Mouse (Mus musculus) erythroblast, embryonic 14.5 days (primary cell): Measurements from ENCODE around the gene Tsc2. TPM values are rescaled to one million over a fixed set of nuclear protein-coding genes. Genes with fewer than 3 reads are reported as not detected.

Experiments
- H3K27me3 ChIP-seq: 2 replicates; pipeline ENCODE4 v1.6.1; 2012; ENCODE audit warnings: inconsistent platforms; ENCODE audit not compliant: control insufficient read depth
- H3K36me3 ChIP-seq: 2 replicates; pipeline ENCODE4 v1.6.1; 2012; ENCODE audit warnings: mild to moderate bottlenecking, inconsistent platforms; ENCODE audit not compliant: control insufficient read depth
- H3K4me1 ChIP-seq: 2 replicates; pipeline ENCODE4 v1.6.1; 2012; ENCODE audit warnings: inconsistent platforms; ENCODE audit not compliant: control insufficient read depth
- H3K4me3 ChIP-seq: replicated peaks from 2 replicates; pipeline ENCODE3; 2012; ENCODE audit warnings: moderate library complexity, mild to moderate bottlenecking, inconsistent platforms
- H3K9me3 ChIP-seq: 2 replicates; pipeline ENCODE4 v1.6.1; 2012; ENCODE audit warnings: low read length, inconsistent platforms, mixed read lengths; ENCODE audit not compliant: control insufficient read depth
- GATA1 ChIP-seq: IDR thresholded peaks from 2 replicates; pipeline ENCODE4 v1.6.1; 2012; ENCODE audit warnings: low read length, inconsistent platforms, mixed read lengths
- TAL1 ChIP-seq: IDR thresholded peaks from 3 replicates; pipeline ENCODE4 v1.6.1; 2012; ENCODE audit warnings: low read length, inconsistent platforms, mixed read lengths
- polyA plus RNA-seq: library from polyadenylated mRNA; stranded (reverse); fragments of >175 nt; gene quantifications from 2 replicates; pipeline ENCODE4 v1.2.3, GENCODE M21; 2012

Tsc2 gene
- polyA plus RNA-seq, 1 experiment, result 4.0 TPM

DNA sequence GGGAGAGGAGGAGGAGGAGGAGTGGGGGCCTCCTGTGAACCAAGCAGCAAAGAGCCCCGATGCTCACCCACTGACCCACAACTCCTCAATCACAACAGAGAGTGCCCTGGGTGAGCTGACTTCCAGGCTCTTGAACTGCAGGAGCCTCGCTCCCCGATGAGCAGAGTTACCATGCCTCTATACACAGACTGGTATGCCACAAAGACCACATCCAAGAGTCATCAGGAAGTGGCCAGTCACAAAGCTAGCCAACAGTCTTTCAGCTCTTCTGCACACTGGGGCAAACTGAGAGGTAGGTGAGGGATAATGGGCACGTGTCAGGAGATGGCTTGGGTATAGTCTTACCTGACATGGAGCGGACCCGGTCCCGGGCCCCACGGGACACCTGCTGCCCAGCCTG is 28.5 kb downstream of the Tsc2 start:
- TF ChIP-seq GATA1 (no peak), TAL1 (no peak)
- H3K27me3 ChIP-seq, result no peaks in the 10 kb centered on the region
- H3K4me3 ChIP-seq, result no peak overlapping the region
- H3K9me3 ChIP-seq, result no peaks in the 10 kb centered on the region
- H3K36me3 ChIP-seq, result peaks cover 96% of the 10 kb centered on the region
- H3K4me1 ChIP-seq, result peaks cover 2% of the 10 kb centered on the region; the same call in 1 of the 2 replicates

DNA sequence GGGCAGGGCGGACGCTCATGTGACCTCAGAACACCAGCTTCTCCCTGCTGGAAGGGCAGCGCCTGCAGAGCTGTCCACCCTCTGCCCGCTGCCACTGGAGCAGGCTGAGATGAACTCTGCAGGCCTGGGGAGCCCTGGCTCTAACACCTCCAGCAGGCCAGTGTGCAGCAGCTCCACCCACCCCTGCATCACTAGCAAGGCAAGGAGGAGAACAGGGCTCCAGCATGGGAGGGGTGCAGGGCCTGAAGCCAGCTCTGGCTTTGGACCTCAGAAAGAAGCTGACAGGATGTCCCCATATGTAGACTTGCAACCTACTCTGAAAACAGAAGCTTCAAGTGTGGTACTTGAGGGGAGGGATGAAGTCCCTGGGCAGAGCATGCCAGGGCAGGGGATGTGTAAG is 31.9 kb downstream of the Tsc2 start:
- H3K9me3 ChIP-seq, result no peaks in the 10 kb centered on the region
- TF ChIP-seq TAL1 (no peak), GATA1 (no peak)
- no peak overlapping the region for H3K4me3 ChIP-seq
- no peaks in the 10 kb centered on the region for H3K27me3 ChIP-seq
- H3K4me1 ChIP-seq, result no peaks in the 10 kb centered on the region
- H3K36me3 ChIP-seq, result peaks cover 95% of the 10 kb centered on the region

DNA sequence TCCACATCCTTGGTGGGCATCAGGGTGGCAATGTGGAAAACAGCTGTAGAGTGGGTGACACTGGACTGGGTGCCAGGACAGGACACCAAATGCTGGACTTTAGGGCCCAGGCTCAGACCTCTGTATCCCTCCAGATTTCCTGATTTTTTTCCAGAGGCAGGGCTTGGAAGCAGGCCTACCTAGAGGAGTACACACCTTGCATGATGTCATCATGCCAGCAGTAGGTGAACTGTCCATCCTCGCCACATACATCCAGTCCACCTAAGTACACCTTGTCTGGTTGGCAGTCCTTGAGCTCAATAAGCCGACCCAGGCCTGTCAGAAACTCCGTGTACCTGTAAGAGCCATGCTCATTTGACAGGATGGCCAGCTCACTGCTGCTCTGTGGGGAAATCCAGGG is 34.4 kb downstream of the Tsc2 start:
- H3K9me3 ChIP-seq, result no peaks in the 10 kb centered on the region
- TF ChIP-seq GATA1, result no peak
- TF ChIP-seq TAL1, result no peak
- H3K27me3 ChIP-seq, result no peaks in the 10 kb centered on the region
- no peak overlapping the region for H3K4me3 ChIP-seq
- no peaks in the 10 kb centered on the region for H3K4me1 ChIP-seq
- H3K36me3 ChIP-seq, result peaks cover 97% of the 10 kb centered on the region

DNA sequence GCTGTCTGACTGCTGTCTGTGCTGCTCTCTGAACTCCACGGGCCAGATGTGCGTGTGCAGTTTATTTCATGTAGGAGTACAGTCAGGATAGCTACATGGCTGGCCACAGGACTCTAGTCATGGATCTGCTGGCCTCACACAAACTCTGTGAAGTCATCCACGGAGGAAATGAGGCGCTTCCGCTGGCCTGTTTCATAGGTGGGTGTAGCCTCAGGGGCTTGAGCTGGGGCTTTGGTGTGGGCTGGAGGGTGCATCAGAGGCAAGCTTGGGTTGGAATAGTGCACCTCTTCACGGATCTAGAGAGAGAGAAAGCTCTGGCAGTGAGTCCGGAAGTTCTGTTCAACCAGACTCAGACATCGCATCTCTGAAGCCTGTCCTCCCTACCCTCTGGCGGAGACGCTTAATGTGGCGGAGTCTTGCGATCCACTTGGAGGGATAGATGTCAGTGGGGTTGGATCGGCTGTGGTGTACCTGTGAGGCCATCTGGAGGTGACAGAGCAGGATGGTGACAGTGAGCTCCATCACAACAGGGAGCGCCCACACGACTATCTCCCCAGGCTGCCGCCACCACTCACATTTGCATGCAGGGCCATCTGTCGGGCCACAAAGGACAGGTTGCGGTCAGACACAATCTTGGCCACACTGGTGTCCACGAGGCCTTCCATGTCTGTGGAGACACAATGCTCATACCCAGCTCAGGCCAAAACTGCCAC is 35.8 kb downstream of the Tsc2 start:
- Histone ChIP-seq H3K36me3 (peaks cover 91% of the 10 kb centered on the region), H3K4me1 (no peaks in the 10 kb centered on the region), H3K4me3 (no peak overlapping the region), H3K9me3 (no peaks in the 10 kb centered on the region), H3K27me3 (no peaks in the 10 kb centered on the region)
- no peak for TF ChIP-seq TAL1
- no peak for TF ChIP-seq GATA1

DNA sequence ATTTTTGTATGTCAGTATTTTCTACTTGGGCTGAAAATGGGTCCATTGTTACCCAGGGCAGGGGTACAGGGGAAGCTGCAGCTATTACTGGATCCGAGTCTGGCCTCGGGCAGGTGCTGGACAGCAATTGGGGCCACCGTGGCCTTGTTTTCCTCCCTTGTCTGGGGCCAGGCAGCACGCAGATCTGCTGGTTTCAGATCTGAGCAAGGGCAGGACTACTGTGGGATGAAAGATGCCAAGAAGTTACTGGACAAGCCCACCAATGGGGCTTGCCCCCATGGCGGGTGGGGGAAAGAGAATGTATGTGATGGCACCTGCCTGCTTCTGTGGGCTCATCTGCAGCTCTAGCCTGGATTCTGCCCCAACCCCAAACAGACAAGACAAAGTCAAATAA is 36.4 kb downstream of the Tsc2 start:
- Histone ChIP-seq H3K27me3 (no peaks in the 10 kb centered on the region), H3K36me3 (peaks cover 91% of the 10 kb centered on the region), H3K4me3 (no peak overlapping the region), H3K9me3 (no peaks in the 10 kb centered on the region), H3K4me1 (no peaks in the 10 kb centered on the region)
- TF ChIP-seq GATA1 (no peak), TAL1 (no peak)

DNA sequence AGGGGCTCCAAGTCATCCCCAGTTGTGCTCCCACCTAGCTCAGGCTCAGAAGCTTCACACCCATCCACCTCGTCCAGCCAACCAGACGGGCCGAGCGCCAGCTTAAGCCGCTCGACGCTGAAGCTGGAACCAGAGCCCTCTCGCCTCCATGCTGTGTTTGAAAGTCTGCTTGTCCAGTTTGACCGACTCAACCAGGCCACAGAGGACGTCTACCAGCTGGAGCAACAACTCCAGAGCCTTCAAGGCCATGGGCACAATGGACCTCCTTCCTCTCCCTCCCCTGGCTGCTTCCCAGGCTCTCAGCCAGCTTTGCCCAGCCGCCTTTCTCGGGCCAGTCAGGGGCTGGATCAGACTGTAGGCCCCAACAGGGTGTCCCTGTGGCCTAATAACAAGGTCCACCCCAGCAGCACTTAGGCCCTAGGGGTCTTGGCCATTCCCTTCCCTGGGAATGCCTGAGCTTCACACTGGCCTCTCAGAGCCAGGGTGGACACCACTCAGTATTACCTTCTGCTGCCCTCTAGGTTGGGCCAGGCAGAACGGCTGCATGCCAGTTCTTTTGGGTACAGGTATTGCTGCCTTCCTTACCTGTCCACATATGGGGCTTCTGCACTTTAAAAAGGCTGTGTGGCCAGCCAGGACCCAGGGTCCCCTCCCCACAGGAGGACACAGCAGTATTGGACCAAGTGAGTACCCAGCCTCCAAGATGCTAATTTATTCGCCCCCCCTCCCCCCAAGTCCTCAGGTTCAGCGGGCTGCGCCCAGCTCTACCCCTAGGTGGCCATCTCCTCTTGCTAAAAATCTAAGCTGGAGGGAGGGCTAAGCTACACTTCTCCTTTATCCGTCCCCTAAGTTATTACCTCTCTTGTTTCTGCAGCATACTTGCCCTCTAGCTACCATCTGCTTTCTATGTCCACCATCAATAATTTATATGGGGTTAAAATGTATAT is 37.0 kb downstream of the Tsc2 start:
- no peaks in the 10 kb centered on the region for H3K27me3 ChIP-seq
- H3K36me3 ChIP-seq, result peaks cover 90% of the 10 kb centered on the region
- no peak overlapping the region for H3K4me3 ChIP-seq
- H3K4me1 ChIP-seq, result no peaks in the 10 kb centered on the region
- no peaks in the 10 kb centered on the region for H3K9me3 ChIP-seq
- no peak for TF ChIP-seq TAL1
- TF ChIP-seq GATA1, result no peak

DNA sequence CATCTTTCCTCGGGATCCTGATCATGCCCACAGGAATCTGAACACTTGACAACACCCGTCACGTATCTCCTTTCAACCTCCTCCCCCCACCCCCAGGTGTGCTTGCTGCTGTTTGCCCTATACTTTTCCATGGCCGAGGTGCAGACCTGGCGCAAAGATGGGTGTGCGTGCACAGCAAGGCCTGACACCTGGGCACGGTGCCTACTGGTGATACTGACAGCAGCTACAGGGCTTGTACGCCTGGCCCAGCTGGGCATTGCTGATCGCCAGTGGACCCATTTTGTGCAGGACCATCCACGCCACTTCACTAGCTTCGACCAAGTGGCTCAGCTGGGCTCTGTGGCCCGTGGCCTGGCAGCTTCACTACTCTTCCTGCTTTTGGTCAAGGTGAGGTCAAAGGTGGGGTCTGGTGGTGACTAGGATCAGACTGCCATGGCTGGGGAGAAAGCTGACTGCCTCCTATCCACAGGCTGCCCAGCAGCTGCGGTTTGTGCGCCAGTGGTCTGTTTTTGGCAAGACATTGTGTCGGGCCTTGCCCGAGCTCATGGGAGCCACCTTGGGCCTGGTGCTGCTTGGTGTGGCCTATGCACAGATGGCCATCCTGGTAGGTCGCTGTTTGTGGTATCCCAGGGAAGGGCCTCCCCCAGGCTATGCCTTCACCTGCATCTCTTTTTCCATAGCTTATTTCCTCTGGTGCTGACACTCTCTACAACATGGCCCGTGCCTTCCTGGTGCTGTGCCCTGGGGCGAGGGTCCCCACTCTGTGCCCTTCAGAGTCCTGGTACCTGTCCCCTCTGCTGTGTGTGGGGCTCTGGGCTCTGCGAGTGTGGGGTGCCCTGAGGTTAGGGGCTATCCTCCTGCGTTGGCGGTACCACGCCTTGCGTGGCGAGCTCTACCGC is 38.2 kb downstream of the Tsc2 start:
- Histone ChIP-seq H3K36me3 (peaks cover 81% of the 10 kb centered on the region), H3K4me1 (no peaks in the 10 kb centered on the region), H3K27me3 (no peaks in the 10 kb centered on the region), H3K9me3 (no peaks in the 10 kb centered on the region), H3K4me3 (no peak overlapping the region)
- TF ChIP-seq GATA1, result no peak

DNA sequence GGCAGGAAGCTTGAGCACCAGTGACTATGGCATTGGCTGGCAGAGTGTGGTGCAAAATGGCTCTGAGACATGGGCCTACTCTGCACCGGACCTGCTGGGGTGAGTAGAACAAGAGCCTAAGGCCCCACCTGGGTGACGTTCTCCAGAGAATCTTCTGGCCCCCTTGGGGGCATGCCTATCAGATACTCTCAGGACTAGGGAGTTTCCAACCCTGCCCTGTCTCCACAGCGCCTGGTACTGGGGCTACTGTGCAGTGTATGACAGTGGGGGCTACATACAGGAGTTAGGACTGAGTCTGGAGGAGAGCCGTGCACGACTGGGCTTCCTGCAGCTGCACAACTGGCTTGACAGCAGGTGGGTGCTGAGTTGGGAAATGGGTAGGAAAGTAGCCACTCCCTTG is 39.2 kb downstream of the Tsc2 start:
- H3K4me1 ChIP-seq, result no peaks in the 10 kb centered on the region
- peaks cover 71% of the 10 kb centered on the region for H3K36me3 ChIP-seq
- TF ChIP-seq TAL1 (no peak), GATA1 (no peak)
- H3K9me3 ChIP-seq, result no peaks in the 10 kb centered on the region
- H3K4me3 ChIP-seq, result no peak overlapping the region
- no peaks in the 10 kb centered on the region for H3K27me3 ChIP-seq

DNA sequence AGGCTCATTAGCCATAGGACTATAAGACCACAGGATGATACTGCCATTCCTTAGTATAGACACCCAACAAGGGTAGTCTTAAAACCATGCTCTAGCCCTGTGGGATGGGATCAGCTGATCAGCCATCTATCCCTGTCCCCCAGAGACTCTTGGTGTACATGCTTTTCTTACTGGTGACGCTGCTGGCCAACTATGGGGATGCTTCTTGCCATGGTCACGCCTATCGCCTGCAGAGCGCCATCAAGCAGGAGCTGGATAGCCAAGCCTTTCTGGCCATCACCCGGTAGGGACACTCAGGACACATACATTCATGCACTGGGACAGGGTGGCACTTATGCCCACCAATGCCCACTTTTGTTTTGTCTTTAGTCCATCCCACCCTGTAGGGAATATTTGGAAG is 40.7 kb downstream of the Tsc2 start:
- Histone ChIP-seq H3K4me1 (no peaks in the 10 kb centered on the region), H3K9me3 (no peaks in the 10 kb centered on the region), H3K4me3 (no peak overlapping the region), H3K27me3 (no peaks in the 10 kb centered on the region), H3K36me3 (peaks cover 67% of the 10 kb centered on the region)
- TF ChIP-seq GATA1 (no peak), TAL1 (no peak)
